Mouse (Mus musculus) heart, postnatal 14 days (tissue): ENCODE measurements around the gene Olfr914. TPM values are rescaled to one million over a fixed set of nuclear protein-coding genes. Genes with fewer than 3 reads are reported as not detected.

ENCODE experiments used
- DNase-seq, 2 experiments: peaks; one replicate each; pipeline ENCODE4 v3.0.0; 2021 to 2022
- intact Hi-C: fragments of 180-260 bp; cut with DNase I; formaldehyde crosslinking; loops from one replicate; pipeline ENCODE4 v1.15.1; 2025
- long read RNA-seq, 2 experiments: library from polyadenylated mRNA; stranded (forward); transcript quantifications; one replicate each; pipeline ENCODE4 v2.0.0; 2021
- total RNA-seq, 2 experiments: library from RNA; stranded (reverse); gene quantifications; 2 replicates each; pipeline ENCODE4 v1.2.3; 2021

Gene Olfr914
- total RNA-seq = not detected
- long read RNA-seq, experiment 1 = 0 reads
- long read RNA-seq, experiment 2 = 0 reads

DNA sequence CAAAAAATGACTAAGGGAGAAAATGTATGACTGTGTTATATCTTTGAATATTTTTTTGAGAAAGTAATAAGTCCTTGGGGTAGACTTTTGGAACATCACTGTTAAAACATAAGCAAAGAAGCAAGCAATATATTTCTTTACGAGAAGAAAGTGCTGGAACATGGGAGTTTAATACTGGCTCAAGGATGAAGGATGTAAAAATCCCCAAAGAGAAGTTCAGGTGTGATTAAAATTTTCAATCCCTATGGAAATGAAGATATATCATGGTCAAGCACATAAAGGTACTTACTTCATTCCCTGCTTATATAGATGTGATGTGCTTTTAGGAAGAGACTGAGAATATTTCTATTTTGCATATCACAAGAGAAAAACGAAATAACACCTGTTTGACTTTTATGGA, at the start of gene Olfr914:
TSS of gene Olfr914 (plus strand) at position 301 of the 400 bp plus-strand sequence.
- intact Hi-C loops = no loop called here
- DNase-seq = no peak

DNA sequence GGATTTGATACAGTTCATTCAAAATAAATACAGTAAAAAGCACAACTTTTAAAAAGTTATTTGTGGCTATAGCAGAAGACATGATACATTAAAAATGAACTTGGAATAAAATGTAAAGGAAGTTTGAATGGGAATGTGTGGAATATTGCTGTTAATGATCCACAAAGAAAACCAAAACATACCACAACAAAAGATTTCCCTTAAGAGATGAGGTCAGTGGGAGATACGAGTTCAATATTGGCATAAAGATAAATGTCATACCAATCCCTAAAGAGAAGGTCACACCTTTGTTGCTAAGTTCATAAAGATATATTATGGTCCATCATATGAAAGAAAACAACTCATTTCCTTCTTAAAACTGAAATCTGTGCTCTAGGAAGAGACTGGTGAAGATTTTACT, 25.0 kb upstream of the Olfr914 start, which contains the start of gene Olfr912:
TSS of gene Olfr912 (plus strand) at position 301 of the 400 bp plus-strand sequence.
- DNase-seq = no peak
- intact Hi-C loops = no loop called here

DNA sequence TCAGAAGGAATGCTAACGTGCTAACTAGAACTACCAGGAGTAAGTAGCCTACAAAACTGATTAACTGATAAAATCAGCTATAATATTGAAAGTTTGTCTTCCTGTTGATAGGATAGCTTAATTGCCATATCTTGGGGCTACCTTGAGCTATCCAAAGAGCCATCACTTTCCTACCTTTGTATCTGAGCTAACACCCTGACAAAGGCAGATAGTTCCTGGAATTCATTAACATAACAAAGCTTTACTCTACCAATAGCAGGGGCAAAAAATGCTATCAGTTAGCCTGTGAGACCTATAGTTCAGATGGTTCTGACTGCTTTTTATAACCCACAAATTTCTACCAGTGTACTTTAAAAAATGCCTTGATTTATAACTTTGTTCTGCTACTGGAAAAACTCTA, 13.8 kb upstream of the Olfr914 start:
- no peak for DNase-seq
- intact Hi-C loops = no loop called here

DNA sequence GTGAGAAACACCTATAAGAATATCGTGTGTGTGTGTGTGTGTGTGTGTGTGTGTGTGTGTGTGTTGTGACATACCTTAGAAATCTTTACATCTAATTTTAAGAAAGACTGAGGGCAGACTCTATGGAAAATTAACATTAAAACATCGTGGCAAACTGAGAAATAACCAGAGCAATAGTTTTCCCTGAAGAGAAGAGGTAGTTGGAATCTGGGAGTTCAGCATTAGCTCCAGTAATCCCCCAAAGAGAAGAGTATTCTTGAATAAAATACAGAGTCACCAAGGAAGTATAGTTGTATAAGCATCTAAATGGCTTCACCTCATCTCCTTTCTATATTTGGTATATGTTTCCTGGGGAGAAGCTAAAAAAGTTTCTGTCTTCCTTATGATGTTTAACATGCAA, 12.4 kb upstream of the Olfr914 start, which contains the start of gene Olfr913:
TSS of gene Olfr913 (plus strand) at position 301 of the 400 bp plus-strand sequence.
- intact Hi-C loops = no loop called here
- DNase-seq = no peak

DNA sequence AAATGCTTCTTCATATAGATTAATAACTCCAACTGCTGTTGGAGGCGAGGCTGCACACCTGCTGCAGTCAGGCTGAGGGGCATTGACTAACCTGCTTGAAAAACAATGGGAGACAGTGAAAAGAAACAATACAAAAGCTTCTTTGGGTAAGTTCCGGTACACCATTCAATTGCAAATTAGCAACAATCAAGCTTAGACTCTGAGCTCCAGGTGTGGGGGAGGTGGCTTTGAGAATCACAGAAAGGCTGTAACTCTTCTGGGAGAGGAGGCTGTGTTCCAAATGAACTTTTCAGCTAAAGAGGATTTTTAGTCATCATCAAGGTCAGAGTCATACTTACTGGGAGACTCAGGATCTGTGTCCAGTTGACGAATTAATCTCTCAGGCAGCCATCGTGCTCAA, 27.5 kb downstream of the Olfr914 start:
- intact Hi-C loops = no loop called here
- DNase-seq = no peak

DNA sequence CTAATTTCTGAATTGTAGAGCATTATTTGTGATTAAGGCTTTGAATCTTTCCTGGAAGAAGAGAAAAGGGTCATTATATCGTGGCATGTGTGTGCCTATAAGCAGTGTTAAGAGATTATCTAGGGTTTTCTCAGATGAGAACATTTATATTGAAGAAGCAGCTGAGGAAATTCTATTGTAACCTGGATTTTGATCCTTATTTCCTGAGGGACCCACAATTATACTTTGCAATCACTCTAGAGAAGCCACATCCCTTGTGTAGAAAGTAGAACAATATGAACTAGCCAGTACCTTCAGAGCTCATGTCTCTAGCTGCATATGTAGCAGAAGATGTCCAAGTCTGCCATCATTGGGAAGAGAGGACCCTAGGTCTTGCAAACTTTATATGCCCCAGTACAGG, 54.9 kb downstream of the Olfr914 start, which contains the start of gene Olfr916:
TSS of gene Olfr916 (minus strand) at position 101 of the 400 bp plus-strand sequence.
- DNase-seq = no peak
- intact Hi-C loops = no loop called here

Other genes starting within 250 kb of the Olfr914 start
- not detected for gene Olfr250, start 238.2 kb upstream of the Olfr914 start, total RNA-seq
- gene Olfr251, start 228.0 kb upstream of the Olfr914 start, total RNA-seq = not detected
- not detected for gene Olfr147, start 203.4 kb upstream of the Olfr914 start, total RNA-seq
- not detected for gene Olfr901, start 175.6 kb upstream of the Olfr914 start, total RNA-seq
- not detected for gene Olfr902, start 157.4 kb upstream of the Olfr914 start, total RNA-seq
- not detected for gene Olfr904, start 142.0 kb upstream of the Olfr914 start, total RNA-seq
- gene Olfr905, start 134.0 kb upstream of the Olfr914 start, total RNA-seq = not detected
- not detected for gene Olfr906, start 118.0 kb upstream of the Olfr914 start, total RNA-seq
- not detected for gene Olfr907, start 109.3 kb upstream of the Olfr914 start, total RNA-seq
- gene Olfr911-ps1, start 83.5 kb upstream of the Olfr914 start, total RNA-seq = not detected
- gene Olfr910, start 67.3 kb upstream of the Olfr914 start, total RNA-seq = not detected
- not detected for gene Olfr912, start 24.9 kb upstream of the Olfr914 start, total RNA-seq
- gene Olfr913, start 12.3 kb upstream of the Olfr914 start, total RNA-seq = not detected
- gene Olfr916, start 54.8 kb downstream of the Olfr914 start, total RNA-seq = not detected
- gene Olfr917, start 60.7 kb downstream of the Olfr914 start, total RNA-seq = not detected
- gene Olfr918, start 69.5 kb downstream of the Olfr914 start, total RNA-seq = not detected
- not detected for gene Olfr919, start 98.6 kb downstream of the Olfr914 start, total RNA-seq
- gene Vwa5a, start 113.2 kb downstream of the Olfr914 start, total RNA-seq = 10 to 100 TPM; 30.5 to 31.7 TPM
- gene Olfr920, start 147.2 kb downstream of the Olfr914 start, total RNA-seq = under 1 TPM; 0.07 TPM
- not detected for gene Olfr921, start 168.0 kb downstream of the Olfr914 start, total RNA-seq
- not detected for gene Olfr922, start 209.5 kb downstream of the Olfr914 start, total RNA-seq
- not detected for gene Olfr923, start 221.4 kb downstream of the Olfr914 start, total RNA-seq
- not detected for gene Olfr924, start 239.3 kb downstream of the Olfr914 start, total RNA-seq
- gene Olfr26, start 250.0 kb downstream of the Olfr914 start, total RNA-seq = not detected